Mouse (Mus musculus) layer of hippocampus, adult 9-11 months (tissue): ENCODE data around the gene Hps1.

Source experiments
- DNase-seq: peaks from one replicate; pipeline ENCODE4 v3.0.0; 2022

Hps1 gene

DNA sequence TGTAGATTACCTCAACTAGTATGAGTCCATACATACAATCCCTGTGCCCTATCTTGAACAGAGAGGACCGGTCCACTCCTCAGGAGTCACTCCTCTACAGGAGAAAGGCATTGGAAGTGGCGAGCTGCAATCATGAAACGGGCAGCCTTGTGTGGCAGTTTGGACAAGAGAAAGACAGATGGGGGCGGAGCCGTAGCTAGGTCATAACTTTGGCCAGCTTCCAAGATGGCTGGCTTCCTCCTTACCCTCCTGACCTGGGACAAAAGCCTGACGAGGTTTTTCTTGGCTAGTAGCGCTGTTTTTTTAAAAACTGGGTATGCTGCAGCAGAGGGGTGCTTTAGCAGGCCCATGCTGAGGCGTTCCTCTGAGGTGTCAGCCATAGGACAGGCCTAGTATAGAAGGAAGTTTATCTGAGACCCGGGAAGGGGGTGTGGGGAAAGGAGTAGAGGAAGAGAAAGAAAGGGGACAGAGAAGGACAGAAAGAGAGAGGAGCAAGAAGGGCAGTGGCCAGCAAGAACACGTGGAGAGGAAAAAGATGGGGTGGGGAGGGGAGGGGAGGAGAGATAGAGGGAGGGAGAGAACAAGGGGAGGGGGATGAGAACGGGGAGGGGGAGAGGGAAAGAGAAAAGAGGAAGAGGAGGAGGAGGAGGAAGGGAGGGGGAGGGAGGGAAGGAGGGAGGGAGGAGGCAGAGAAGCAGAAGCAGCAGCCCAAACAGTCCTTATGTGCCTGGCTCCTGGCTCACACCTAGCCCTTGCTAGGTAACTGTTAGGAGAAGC lies 26.4 kb downstream of the Hps1 start:
- DNase-seq = peak; percentile 57

GRCm38 (mm10) chr19:42752363-42752931 lies 27.3 kb downstream of the Hps1 start, which contains the start of gene Pyroxd2:
Gene Pyroxd2 (minus strand): TSS chr19:42752775.
- peak; percentile 66 for DNase-seq

DNA sequence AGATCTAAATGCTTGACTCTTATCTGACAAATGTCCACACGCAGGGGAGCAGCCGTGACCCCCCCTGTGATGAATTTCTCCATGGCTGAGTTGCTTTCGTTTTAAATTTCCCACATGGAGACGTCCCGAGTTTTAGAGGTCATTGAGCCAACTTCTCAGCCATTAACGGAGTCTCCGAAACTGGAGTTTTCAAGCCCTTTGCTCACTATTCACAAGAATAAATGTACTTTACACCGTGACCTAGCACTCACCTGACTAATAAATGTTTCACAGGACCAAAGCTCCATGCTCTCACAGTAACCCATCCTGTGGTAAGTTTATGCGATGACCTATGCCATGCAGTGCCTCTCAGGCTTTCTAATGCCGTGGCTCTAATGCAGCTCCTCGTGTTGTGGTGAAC lies 29.6 kb downstream of the Hps1 start:
- DNase-seq = no peak

DNA sequence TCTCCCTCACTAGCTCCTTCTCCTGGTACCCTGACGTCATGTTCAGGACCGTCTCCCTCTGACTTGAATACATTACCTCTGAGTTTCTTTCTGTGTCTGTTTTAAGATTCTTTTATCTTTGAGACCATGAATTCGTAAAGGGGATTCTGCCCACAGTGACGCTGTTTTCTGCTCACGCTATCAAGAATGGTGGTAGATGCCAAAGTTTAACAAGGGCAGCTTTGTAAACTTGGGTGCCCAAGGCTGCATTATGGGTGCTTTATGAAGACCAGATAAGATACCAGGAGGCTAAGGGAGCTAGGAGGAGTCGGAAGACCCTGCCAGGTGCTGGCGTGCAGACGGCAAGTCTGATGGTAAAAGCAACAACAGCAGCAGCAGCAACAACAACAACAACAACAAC lies 33.1 kb downstream of the Hps1 start:
- no peak for DNase-seq

DNA sequence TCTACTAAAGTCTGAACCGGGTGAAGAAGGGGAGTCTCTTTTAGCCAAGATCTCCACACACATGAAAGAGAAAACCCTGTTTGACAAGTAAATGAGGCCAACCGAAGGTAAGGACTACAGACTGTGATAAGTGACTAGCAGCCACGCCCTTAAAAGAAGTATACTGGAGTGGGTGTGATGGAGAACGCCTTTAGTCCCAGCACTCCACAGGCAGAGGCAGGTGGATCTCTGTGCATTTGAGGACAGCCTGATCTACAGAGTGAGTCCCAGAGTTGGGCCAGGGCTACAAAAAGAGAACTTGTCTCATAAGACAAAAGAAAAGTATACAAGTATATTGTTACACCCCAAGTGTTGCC lies 33.9 kb downstream of the Hps1 start:
- DNase-seq = no peak

- DNase-seq = no peak
These were observed 34.5 kb downstream of the Hps1 start for GRCm38 (mm10) chr19:42745084-42745868.

GRCm38 (mm10) chr19:42744162-42744586 lies 35.6 kb downstream of the Hps1 start:
- peak; percentile 55 for DNase-seq

DNA sequence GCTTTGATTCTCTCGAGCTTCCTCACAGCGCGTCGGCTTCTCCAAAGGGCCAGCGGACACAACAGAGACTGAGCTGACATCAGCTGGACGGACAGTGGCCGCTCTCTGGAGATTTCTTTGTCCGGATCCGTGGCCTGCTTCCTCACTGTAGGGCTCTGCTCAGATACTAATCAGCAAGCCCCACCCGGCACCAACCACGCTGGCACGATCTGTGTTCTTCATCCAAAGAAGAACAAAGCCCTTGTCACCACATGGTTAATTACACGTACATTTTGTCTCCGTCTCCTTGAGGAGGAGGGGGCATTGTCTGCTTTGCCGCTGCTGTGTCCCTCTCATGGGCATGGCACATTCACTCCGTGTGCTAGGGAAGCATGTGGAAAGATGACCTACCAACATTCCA lies 36.5 kb downstream of the Hps1 start:
- no peak for DNase-seq

- DNase-seq = peak; percentile 60
These were observed 37.9 kb downstream of the Hps1 start for GRCm38 (mm10) chr19:42741884-42742283.

- no peak for DNase-seq
These were observed 39.4 kb downstream of the Hps1 start for GRCm38 (mm10) chr19:42740163-42740899.

DNA sequence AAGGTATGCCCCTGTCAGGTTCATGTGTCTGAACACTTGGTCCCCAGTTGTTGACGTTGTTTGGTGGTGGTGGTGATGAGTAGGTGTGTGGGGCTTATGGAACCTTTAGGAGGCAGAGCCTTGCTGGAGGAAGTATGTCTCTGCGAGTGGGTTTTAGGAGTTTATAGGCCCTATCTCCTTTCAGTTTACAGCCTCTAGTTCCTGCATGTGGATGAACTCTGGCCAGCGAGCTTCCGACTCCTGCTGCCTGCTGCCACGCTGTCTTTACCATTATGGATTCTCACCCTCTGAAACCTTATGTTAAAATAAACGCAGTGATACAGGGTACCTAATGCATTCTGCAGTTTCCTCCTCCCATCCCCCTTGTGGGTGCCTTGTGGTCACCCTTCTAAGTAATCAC lies 40.0 kb downstream of the Hps1 start:
- DNase-seq = no peak

- no peak for DNase-seq
These were observed 42.0 kb downstream of the Hps1 start for GRCm38 (mm10) chr19:42737753-42738152.

- no peak for DNase-seq
These were observed 44.8 kb downstream of the Hps1 start for GRCm38 (mm10) chr19:42734982-42735381.

DNA sequence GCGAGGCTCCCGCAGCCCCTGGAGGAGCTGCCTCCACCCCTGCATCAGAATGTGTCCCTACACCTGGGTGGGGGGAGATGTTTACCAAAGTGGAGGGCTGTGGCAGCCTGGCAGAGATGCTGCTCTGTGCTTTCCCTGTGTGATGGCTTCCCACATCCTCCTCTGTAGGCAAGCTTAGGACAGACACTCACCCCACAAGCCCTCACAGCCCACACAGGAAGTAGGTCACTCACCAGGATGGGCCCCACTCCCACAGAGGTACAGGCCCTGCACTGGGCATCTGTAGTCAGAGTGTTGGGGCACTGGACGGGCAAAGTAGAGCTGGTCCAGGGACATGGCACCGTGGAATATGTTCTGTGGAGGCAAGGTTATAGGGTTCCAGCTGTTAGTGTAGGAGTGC lies 52.4 kb downstream of the Hps1 start:
- DNase-seq = no peak

DNA sequence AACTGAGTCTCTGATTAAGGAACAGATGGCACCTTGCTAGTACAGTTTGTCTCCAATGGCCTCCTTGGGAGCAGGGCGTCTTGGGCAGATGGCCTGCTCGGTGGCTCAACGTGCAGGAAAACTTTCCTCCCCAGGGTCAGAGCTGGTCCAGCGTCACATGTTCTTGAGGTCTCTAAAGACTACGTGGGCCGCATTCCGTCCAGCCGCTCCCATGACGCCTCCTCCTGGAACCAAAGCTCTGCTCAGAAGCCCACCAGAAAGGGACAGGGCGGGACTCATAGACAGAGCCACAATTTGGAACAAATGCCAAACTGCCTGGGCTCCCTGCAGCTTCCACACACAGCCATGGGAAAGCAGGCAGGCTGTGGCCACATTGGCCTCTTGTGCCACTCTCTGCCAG lies 53.0 kb downstream of the Hps1 start:
- DNase-seq = no peak

DNA sequence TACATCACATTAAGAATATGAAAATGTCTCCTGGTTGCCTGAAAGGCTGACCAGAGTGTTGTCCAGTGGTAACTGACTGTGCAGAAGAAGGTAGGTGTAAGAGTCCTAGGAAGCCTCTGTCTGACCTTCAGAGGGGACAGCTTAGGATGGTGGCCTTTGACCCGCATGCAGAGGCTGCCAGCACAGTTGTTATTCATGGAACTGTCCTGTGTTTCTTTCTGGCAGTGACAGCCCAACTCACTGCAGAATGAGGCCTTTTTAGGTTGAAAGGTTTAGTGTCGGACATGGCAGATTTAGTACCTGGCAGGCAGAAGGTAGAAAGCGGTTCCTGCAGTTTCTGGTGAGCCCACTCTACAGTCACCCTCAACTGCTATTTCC lies 53.8 kb downstream of the Hps1 start:
- DNase-seq = no peak

GRCm38 (mm10) chr19:42725056-42725972 lies 54.5 kb downstream of the Hps1 start:
- DNase-seq = no peak

DNA sequence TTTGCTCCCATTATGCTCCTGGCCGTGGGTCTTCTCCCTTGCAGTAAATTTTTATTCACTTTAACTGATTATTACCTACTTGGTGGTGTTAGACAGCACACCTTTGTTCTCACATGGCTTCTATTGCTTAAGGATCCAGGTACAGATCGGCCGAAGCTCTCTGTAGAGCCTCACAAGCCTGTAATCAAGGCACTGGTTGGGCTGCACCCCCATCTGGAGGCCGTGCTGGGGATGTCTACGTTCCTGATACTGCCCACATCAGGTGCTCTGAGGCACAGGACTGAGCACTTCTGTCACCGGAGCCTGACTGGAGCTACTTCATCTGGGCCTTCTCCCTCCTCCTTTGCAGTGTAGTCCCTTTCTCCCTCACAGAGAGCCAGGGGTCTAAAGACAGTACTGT lies 56.5 kb downstream of the Hps1 start:
- DNase-seq = no peak

DNA sequence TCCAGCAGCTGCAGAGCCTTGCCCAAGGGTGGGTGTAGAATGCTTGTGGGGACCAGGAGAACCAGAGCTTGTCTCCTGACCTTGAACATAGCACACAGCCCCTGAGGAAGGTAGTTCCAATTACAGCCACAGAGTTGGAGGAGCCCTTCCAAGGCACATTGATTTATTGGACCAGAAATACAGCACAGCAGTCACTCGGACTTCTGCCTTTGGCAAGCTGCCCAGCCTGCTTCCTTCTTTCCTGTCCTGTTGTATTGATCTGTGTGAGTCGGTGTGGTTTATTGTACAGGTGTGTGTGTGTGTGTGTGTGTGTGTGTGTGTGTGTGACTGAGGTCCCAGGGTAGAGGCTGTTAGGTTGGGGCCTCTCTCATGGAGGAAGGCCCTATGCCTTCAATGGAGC lies 57.3 kb downstream of the Hps1 start:
- DNase-seq = no peak

GRCm38 (mm10) chr19:42718101-42718500 lies 61.7 kb downstream of the Hps1 start:
- DNase-seq = no peak

DNA sequence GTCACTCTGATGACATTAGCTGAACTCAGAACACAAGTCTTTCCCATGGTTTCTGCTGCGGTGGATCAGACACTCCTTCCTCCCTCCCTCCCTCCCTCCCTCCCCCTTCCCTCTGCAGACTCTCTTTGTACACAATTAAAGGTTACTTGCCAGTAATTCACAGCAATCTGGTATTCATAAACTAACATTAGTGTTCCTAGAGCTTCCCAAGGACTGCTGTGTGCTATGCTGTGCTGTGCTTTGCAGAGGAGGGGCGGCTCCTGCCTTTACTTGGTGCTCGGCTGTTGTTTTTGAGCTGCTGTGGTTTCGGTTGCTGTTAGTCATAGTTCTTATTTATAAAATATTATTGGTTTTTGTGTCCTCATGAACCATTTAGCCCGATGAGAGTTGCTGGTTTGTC lies 62.1 kb downstream of the Hps1 start:
- DNase-seq = no peak

GRCm38 (mm10) chr19:42716507-42716906 lies 63.3 kb downstream of the Hps1 start:
- DNase-seq = peak; percentile 84
